Mouse (Mus musculus) spleen, postnatal 10 days (tissue): Measurements from ENCODE around the gene Cblc.

Experiments used
- DNase-seq, 2 experiments: peaks; one replicate each; pipeline ENCODE4 v3.0.0; 2021 to 2022; ENCODE audit warnings: low spot score in 2 of 2

The Cblc gene

GRCm38 (mm10) chr7:19796697-19797588, at the start of gene Cblc:
Cblc (minus strand) TSS chr7:19796809.
- DNase-seq, result peak; percentile 74 to 89

DNA sequence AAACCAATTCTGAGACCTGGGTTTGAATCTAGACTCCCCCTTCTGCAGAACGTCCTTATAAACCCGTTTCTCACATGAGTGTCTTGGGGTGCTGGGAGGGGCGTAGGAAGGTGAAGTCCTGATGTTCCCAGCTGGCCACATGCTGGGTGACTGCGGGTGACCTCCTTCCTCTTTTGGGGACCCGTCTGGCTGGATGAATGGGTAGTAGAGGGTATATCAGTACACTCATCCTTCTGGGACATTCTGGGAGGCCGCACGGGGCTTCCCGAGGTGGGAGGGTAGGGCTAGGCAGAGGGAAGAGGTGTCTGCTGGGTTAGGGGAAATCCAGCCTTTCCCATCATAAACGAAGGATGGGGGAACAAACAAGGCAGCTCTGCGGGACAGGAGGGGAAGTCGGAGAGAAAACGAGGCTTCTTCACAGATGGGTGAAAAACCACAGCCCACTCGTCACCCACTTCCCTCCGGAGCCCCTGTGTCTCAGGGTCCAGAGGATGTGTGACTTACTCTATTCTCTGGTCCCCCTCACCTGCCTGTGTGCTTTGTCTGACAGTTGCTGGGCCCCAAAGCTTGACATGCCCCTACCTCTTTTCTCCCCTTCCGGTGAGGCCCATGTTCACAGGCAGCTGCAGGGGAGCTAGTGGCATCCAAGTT, 48.0 kb upstream of the Cblc start:
- DNase-seq, result peak; percentile 26 to 47

DNA sequence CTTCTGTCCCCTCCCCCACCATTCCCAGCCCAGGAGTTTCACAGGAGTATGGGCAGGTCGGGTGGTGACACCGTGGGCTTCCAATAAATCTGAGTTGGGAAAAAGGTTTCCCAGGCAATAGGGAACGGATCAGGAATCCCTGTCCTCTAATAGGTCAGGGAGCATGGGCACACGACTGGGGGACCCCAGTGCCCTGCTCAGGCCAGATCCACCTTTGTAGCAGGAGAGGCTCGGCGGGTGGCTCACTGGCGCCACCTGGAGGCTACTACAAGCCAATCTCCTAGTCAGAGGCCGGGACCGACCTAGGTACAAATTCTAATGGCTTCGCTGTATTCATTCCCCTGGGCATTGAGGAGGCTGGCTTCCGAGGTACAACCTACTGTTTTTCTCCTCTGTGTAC, 47.0 kb upstream of the Cblc start:
- peak; percentile 55 to 79 for DNase-seq

GRCm38 (mm10) chr7:19842885-19843504, 46.4 kb upstream of the Cblc start:
- no peak for DNase-seq

DNA sequence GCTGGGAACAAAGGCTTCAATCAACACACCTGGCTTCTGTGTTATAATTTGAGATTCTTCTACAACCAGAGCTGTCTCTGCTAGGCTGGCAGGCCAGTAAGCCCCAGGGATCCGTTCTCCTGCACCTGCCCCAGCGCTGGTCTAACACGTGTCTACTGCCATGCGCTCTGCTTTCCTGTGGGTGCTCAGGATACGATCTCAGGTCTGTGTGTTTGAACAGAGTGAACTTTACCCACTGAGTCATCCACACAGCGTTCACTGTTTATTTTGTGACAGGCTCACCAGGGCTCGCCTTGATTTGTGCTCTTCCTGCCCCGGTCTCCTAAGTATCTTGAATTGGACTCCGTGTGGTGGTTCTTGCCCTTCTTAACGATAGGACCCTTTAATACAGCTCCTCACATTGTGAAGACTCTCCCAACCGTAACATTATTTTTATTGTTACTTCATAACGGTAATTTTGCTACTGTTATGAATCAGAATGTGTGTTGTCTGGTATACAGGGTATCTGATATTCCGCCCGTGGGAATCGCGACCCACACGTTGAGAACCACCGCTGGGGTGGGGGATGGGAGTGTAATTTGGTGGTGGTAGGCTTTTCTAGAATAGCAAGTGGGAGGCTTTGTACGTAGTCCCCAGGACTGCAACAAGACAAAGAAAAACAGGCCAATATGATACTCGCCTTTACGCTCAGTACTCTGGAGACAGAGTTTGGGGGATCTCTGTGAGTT, 45.2 kb upstream of the Cblc start:
- no peak for DNase-seq

DNA sequence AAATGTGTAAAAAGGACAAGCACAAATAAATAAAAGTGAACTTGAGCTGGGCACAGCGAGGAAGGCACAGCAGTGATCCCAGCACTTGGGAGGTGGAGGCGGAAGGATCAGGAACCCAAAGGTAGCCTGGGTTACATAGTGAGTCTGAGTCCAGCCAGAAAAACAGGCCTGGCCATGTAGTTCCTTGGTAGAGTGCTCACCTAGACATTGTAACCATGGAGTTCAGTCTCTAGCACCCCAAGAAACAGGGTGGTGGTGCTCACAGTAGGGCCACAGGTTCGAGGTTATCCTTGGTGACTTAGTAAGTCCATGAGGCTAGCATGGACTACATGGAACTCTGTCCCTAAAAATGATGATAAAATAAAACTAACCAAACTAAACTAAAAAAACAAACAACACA, 44.3 kb upstream of the Cblc start:
- DNase-seq, result no peak

- no peak for DNase-seq
Measured at GRCm38 (mm10) chr7:19840371-19840770, 43.8 kb upstream of the Cblc start.

- no peak for DNase-seq
Measured at GRCm38 (mm10) chr7:19836843-19837242, 40.2 kb upstream of the Cblc start.

GRCm38 (mm10) chr7:19834055-19834454, 37.4 kb upstream of the Cblc start:
- no peak for DNase-seq

GRCm38 (mm10) chr7:19831837-19832236, 35.2 kb upstream of the Cblc start:
- DNase-seq, result no peak

- peak in 1 of 2 experiments; percentile 62 for DNase-seq
Measured at GRCm38 (mm10) chr7:19830682-19831156, 34.1 kb upstream of the Cblc start.

DNA sequence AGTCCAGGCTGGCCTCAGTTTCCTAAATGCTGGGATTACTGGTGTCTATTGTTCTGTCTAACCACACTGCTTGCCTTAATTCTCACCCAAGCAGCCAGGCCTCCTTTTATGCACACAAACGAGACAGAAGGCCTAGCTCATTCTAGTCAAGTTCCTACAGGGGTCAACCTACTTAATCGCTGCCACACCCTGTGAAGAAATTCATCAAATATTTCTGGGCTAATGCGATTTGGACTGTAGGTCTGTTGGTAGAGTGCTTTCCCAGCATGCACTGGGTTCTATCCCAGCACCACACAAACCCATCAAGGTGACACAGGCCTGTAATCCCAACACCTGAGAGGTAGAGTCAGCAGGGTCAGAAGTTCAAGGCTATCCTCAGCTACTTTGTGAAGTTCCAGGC, 33.1 kb upstream of the Cblc start:
- DNase-seq, result no peak

DNA sequence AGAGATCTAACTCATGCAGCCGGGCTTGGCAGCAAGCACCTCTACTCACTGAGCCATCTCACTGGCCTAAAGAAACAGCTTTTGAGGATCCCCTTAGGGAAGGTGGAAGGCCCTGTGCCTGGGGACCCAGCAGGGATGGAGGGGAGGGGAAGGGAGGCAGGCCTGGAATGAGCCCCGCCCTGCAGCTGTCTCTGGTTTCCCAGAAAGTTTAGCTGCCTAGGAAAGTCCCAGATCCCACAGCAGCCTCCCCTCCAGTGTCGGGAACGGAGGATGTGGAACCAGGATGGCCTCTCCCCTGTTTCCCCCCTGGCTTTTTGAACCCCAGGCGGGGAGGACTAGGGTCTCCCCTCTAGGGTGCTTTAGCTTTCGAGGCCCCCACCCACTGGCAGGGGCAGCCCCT, 30.1 kb upstream of the Cblc start:
- DNase-seq, result no peak

GRCm38 (mm10) chr7:19824182-19824973, 27.8 kb upstream of the Cblc start:
- peak; percentile 36 to 77 for DNase-seq

GRCm38 (mm10) chr7:19823256-19824181, 26.9 kb upstream of the Cblc start:
- DNase-seq, result no peak

DNA sequence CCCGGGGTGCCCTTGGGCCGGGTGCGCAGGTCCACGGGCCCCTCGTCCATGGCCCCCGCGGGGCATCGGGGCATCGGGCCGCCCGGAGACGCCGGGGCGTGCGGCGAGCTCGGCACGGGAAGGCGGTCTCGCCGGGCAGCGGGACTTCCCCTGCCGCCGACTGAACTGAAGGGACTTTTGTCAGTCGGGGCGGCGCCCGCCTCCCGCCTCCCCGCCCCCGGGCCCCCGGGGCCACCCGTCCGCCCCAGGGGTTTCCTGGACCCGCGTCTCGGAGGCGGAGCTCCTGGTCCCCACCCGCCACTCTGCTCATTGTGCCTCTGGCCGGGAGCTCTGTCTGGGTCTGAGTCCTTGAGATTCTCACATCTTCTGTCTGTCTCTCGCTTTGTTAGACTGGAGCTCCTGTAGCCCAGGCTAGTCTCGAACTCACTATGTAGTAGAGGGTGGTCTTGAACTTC, 26.0 kb upstream of the Cblc start, which contains the start of gene Bcl3:
Gene Bcl3 (minus strand): TSS at position 167 of the 455 bp plus-strand sequence.
- DNase-seq, result peak; percentile 34 to 69

DNA sequence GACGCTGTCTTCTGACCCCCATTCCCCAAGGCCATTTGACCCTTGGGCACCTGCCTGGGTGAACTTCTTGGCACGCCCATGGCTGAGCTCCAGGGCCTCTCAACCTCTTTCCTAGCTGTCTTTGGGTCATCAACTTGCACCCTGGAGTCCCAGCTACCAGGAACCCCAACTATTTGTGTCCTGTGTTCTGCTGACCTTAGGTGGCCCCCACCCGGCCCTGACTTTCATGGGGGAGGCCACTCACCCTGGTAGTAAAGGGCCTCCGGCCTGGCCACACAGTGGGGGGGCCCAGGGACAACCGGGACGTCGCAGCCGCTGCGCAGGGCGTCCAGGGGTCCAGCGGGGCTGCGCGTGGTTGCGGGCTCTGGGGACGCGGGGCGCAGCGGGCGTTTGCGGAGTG, 25.6 kb upstream of the Cblc start:
- DNase-seq, result no peak

GRCm38 (mm10) chr7:19821633-19822032, 25.0 kb upstream of the Cblc start:
- DNase-seq, result no peak

DNA sequence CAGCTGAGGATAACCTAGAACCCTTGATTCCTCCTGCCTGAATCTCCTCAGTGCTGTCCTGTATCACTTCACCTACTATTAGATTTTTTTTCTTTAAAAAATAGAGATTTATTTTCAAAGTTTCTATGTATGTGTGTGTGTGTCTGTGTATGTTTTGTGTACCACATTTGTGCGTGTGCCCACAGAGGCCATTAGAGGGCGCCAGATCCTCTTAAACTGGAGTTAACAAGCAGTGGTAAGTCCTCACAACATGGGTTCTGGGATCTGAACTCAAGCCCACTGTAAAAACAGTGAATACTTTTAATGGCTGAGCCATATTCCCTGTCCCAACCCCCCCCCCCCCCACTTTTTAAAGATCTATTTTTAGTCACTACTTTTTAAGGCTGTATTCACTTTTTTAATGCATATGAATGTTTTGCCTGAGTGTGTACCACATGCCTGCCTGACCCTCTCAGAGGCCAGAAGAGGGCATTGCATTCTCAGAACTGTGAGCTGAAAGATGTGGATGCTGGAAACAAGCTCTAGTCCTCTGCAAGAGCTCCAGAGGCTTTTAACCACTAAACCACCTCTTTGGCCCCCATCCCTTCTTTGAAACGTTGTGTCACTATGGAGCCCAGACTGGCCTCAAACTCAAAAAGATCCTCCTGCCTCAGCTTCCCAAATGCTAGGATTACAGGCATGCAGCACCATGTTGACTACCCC, 23.9 kb upstream of the Cblc start:
- no peak for DNase-seq
